Mouse (Mus musculus) fibroblast of lung, adult 2 months (primary cell): Measurements from ENCODE around the gene Hipk2.
A peak's percentile ranks its signal among the peaks of the same experiment; 100 is the strongest.

Source experiments
- DNase-seq: peaks from one replicate; pipeline ENCODE4 v3.0.0-alpha.2; 2011; ENCODE audit warnings: low read depth

Gene Hipk2

GRCm38 (mm10) chr6:38876071-38876911, at the start of gene Hipk2:
Hipk2 (minus strand) TSS chr6:38876165.
- DNase-seq: peak; percentile 31

DNA sequence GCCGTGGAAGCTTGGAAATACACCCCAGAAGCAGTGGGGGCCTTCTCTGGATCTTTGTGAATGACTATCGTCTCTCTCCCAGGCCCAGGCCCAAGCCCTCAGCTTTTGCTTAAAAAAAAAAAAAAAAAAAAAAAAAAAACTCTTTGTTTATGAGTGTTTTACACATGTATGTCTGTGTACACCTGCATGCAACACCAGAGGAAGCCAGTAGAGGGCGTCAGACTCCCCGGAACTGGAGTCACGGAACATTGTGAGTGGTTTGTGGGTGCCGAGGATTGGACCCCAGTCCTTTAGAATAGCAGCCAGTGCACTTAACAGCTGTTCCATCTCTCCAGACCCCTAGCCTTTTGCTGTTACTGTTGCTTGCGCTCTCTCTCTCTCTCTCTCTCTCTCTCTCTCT, 49.8 kb upstream of the Hipk2 start:
- no peak for DNase-seq

DNA sequence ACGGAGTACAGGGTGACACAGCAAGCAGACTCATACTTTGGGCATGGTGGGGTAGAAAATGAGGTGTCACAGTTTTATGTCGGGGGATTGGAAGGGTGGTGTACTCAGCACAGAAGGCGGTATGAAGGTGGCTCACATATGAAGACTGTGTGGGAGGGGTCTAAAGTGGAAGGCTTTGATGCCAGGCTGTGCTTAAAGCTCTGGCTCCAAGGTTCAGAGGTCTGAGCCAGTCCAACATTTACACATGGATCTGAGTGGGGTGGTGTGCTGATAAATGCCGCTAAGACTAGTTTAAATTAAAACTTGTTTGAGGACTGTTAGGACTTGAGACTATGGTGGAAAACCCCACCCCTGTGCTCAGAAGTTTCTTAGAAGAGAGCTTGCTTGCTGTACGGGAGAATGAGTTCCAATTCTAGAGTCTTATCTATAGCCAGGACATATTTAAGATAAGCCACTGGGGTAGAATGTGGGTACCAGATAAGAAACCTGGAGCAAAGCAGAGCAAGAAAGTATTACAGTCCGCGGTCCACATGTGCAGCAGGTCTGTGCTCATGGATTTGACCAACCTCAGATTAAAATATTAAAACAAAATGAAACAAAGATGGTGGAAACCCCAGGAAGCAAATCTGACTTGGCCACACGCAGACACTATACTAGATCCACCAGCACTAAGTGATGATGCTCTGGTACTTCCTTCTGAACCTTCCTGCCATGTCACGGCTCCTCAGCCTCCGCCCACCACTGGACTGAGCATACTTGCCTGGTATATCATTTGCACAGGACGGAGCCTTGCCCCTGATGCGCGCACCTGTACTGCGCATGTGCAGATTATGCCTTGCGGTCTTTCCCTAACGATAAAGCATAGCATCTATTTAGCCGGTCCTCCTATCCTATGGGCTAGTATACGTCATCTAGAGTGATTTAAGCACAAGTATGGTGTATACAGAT, 48.2 kb upstream of the Hipk2 start:
- no peak for DNase-seq

DNA sequence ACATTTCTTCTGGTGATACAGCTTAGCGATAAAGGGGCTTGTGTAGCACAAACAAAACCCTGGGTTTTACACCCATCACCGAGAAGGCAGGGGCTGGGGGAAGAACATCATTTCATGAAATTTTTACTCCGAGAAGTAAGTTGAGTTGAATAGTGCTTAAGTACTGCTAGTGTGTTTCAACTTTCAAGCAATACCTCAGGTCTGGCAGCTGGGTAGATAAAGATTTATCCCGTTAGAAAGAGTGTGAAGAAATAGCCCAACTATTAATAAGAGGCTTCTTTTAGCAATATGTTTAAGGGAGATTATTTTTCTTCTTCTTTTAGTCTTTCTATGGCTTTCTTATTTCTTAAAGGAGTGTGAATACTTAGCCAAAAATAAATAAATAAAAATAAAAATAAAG, 47.5 kb upstream of the Hipk2 start:
- no peak for DNase-seq

GRCm38 (mm10) chr6:38922517-38922916, 46.6 kb upstream of the Hipk2 start:
- no peak for DNase-seq

- no peak for DNase-seq
Measured at GRCm38 (mm10) chr6:38921810-38922116, 45.8 kb upstream of the Hipk2 start.

GRCm38 (mm10) chr6:38921095-38921809, 45.3 kb upstream of the Hipk2 start:
- DNase-seq: no peak

DNA sequence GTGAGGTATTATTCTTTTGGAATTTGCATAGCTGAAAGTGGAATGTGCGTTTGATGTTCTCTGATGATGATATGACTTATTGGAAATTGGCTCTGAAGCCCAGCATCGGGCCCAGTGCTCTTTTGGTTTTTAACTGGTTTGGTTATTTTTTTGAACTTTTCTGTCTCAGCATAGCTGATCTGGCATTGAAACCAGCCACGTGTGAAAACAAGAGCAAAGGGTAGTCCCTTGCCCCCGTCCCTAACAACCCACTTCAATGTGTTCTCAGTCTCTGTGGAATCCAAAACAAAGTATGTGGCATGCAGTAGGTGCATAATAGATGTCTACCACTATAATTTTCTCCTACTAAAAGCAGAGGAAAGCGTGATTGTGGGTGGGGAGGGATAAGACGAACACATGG, 44.2 kb upstream of the Hipk2 start:
- DNase-seq: no peak

- DNase-seq: no peak
Measured at GRCm38 (mm10) chr6:38919135-38919740, 43.3 kb upstream of the Hipk2 start.

DNA sequence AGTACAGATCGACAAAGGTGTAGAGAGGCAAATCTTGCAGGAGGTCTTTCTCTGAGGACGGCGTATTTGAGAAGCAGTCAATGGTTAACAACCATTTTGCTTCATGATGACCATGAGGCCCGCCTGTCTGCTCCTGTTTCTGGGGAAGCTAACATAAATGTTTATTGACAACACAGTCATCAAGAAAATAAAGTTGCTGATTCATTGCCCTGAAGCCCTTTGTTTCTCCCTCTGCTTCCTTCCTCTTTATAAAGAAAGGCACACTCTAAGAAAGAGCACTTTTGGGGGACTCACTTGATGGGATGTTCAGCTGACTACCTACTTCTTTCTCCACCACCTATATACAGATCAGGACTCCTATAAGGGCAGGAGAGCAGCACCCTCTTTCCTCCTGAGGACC, 42.8 kb upstream of the Hipk2 start:
- no peak for DNase-seq

DNA sequence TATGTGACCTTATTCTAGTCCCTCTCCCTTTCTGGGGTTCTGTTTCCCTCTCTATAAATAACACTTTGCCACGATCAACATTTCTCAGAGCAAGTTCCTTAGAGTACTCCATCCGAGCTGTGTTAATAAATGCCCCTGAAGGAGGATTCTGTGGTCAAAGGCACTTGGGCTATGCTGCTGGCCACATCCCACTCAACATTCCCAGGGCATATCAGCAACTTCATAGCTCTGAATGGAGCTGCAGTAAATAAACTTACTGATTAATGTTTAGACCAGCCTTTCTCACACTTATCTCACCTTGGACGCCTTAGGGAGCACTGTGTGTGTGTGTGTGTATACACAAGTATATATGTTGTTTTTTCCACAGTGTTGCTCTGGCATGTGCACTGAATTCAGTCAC, 41.5 kb upstream of the Hipk2 start:
- DNase-seq: no peak

- no peak for DNase-seq
Measured at GRCm38 (mm10) chr6:38916571-38916970, 40.6 kb upstream of the Hipk2 start.

GRCm38 (mm10) chr6:38915776-38916175, 39.8 kb upstream of the Hipk2 start:
- no peak for DNase-seq

DNA sequence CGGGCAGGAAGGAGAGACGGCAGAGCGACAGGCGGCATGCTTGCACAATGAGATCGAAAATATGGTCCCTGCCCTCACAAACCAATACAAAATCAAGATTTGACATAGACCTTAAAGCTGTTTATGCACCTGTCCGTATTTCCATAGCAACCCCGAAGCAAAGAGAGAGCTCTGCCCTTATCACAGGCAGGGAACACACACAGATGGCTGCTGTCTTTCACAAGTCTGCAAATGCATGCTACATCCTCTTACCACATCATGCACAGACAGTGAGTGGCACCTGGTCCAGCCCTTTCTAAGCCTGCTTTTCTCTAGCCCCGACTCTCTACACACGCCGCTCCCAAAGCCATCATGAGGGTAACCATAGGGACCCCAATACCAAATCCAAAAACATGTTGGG, 38.2 kb upstream of the Hipk2 start:
- DNase-seq: no peak

- no peak for DNase-seq
Measured at GRCm38 (mm10) chr6:38913386-38914042, 37.5 kb upstream of the Hipk2 start.

- DNase-seq: no peak
Measured at GRCm38 (mm10) chr6:38912845-38913244, 36.9 kb upstream of the Hipk2 start.

GRCm38 (mm10) chr6:38912121-38912660, 36.2 kb upstream of the Hipk2 start:
- no peak for DNase-seq

GRCm38 (mm10) chr6:38910828-38911559, 35.0 kb upstream of the Hipk2 start:
- DNase-seq: peak; percentile 32

DNA sequence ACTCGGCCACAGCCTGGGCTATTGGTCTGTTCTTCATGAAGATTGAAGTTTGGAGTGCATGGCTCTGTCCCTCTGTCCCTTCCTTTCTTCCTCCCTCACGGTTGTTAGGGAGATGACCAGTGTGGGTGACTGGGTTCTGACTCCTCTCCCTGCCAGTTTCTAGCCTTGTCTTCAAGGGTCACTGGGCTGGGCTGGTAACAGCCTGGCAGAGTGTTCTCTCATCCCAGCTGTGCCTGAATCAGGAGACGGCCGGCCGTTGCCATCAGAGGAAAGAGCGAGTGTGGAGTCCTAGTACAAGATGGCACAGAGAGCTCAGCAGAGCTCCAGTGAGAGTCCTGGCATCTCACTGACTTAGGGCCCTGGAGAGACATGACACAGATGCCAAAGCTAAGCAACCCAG, 32.4 kb upstream of the Hipk2 start:
- no peak for DNase-seq

- no peak for DNase-seq
Measured at GRCm38 (mm10) chr6:38906005-38906404, 30.0 kb upstream of the Hipk2 start.
